Mouse (Mus musculus) kidney, adult 18-20 months (tissue): Measurements from ENCODE around the gene Cdc16.

ENCODE experiments used
- DNase-seq: peaks from one replicate; pipeline ENCODE4 v3.0.0; 2021

Cdc16 gene

DNA sequence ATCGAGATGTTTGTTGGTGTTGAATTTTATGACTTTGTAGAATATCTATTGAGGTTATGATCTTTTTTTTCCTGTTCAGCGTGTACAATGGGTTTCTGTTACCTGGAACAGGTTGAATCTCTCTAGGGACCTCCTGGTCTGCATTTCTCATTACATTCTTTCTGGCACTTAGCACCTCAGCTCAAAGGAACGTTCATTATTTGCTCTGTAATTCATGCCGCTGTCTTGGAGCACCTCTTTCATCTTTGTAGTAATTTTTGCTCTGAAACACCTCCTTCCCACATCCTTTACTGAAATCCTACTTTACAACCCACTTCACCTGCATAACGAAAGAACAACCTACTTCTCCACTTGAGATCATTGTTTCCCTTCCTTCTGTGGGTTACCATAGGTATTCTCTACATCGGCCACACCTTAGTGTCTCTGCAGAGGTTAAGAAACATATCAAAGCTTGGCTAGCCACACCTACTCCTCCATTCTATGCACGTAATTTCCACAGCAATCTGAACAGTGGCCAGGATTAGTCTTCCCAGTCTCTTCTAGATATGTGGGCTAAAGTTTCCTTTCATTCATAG lies 71.2 kb downstream of the Cdc16 start:
- DNase-seq: no peak
